Mouse (Mus musculus) neural tube, postnatal 0 days (tissue): ENCODE results near the gene C5ar1. TPM values are rescaled to one million over a fixed set of nuclear protein-coding genes. Genes with fewer than 3 reads are reported as not detected.

Experiments used
- polyA plus RNA-seq: library from polyadenylated mRNA; unstranded; fragments of >200 nt; fragmentation: Nextera tagmentation; extraction: Ambion mirVana; gene quantifications from 2 replicates; pipeline ENCODE4 v1.2.1, GENCODE M21; 2015

The C5ar1 gene
- polyA plus RNA-seq = 2.7 and 3.3 TPM in 2 replicates

DNA sequence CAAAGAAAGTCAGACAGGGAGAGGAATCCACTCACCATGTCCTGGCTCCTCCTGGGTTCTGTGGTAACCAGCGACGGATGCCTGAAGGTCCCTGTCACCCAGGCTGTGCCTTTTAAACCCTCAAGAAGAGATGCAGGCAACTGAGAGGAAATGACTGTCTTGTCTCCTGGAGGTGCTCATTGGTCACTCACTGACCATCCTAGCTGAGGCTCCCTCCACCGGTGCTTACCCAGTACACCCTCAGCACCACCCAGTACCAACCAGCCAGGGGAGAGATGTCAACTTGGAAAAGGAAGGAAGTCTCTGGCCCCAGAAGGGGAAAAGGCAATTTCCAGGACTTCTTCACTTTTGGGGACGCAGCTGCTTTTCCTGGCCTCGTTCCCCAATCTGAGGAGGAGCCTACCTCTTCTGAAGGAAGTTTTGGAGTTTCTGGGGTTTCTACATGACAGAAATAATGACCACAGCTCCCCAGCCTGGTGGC, at the start of gene C5ar1:
Gene C5ar1 (minus strand): TSS at position 431 of the 481 bp plus-strand sequence.

DNA sequence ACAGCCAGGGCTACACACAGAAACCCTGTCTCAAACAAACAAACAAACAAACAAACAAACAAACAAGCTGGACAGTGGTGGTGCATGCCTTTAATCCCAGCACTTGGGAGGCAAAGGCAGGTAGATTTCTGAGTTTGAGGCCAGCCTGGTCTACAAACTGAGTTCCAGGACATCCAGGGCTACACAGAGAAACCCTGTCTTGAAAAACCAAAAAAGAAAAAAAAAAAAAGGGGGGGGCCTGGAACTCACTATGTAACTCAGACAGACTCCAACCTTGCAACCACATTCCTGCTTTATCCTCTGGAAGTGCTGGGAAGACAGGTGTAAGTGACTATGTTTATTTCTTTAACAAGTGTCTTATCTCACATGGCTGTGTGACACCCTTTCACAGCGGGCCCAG, 48.8 kb upstream of the C5ar1 start, which contains the start of gene Bbc3:
Gene Bbc3 (plus strand): TSS at position 301 of the 400 bp plus-strand sequence.

DNA sequence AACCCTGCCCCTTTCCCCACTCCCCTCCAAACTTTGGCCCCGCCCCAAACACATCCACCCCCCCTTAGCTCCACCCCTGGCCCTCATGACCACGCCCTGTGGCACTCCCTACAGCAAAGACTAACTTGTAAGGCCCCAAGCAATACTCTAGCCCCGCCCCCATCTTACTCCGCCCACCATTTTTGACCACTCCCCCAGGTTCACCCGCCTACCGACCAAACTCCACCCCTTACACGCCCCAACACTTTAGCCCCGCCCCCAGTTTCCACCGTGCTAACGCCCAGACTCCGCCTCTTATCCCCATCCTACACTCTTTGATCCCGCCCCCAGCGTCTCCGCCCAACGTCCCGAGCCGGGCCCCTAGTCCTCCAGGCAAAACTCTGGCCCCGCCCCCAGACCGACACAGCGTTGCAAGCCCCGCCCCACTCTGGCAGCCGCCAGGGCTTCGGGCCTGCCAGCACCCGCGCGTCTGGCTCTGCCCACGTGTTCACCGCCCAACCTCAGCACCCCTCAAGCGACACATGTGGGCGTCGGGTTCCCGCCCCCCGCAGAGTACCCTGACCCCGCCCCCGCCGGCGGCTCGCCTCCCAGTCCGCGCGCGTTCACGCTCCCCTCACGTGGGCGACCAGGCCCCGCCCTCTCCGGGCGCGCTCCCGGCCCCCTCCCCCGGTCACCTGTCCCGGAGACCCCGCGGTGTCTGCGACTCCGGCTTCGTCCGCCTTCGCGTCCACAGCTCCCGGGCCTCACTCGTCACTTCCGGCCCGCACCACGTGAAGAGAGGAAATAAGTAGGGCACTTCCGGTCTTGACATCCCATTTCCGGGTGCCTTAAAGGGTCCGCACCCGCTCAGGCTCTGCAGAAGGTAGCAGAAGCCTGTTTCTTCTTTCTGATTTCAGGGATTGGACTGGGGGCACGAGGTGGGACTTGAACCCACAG, 27.0 kb upstream of the C5ar1 start, which contains the start of gene Ccdc9:
Gene Ccdc9 (minus strand): TSS at position 770 of the 936 bp plus-strand sequence.

DNA sequence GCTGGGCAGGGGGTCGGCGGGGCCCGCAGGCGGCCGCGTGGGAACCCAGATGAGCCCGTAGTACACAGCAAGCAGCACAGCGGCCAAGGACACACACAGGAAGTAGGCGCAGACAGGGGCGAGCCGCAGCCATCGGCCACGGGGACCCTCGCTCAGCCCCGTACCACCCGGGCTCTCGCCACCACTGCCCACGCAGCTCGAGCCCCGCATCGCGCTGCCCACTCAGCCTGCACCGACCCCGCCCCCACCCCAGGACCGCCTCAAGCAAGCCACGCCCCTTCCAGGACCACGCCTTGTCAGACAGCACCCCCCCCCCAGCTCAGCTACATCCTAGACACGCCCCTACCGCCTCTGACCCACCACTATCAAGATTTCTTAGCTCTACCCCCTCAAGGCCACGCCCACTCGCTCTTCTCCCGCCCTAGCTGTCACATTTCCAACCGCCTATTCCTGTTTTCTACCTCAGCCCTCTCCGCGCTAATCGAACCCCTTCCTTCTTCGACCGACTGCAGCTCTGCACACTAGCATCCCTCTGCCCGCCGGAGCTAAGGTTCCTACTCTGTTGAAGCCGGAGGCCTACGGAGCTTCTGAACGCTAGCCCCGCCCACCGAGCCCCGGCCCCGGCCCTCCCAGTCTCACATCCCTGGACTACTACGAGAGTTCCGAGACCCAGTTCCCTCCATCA, 13.9 kb upstream of the C5ar1 start, which contains the start of gene Inafm1:
Gene Inafm1 (minus strand): TSS at position 537 of the 685 bp plus-strand sequence.

DNA sequence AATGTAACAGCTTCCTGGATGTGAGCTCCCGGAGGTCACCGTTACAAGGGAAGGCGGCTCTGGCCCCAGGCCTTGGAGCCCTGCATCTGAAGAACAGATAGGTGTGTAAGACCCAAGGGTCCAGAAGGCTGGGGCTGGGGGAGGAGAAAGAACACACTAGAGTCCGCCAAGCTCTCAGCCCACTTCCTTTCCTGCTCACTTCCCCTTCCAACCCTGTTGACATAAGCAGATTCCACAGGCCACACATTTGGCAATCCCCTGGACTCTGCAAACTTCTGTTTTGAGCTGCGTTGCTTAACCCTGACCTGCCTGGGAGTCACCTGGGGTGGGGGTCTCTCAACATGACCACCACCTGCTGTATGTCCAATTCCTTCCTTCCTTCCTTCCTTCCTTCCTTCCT, 15.3 kb downstream of the C5ar1 start, which contains the start of gene C5ar2:
Gene C5ar2 (minus strand): TSS at position 88 of the 400 bp plus-strand sequence.

DNA sequence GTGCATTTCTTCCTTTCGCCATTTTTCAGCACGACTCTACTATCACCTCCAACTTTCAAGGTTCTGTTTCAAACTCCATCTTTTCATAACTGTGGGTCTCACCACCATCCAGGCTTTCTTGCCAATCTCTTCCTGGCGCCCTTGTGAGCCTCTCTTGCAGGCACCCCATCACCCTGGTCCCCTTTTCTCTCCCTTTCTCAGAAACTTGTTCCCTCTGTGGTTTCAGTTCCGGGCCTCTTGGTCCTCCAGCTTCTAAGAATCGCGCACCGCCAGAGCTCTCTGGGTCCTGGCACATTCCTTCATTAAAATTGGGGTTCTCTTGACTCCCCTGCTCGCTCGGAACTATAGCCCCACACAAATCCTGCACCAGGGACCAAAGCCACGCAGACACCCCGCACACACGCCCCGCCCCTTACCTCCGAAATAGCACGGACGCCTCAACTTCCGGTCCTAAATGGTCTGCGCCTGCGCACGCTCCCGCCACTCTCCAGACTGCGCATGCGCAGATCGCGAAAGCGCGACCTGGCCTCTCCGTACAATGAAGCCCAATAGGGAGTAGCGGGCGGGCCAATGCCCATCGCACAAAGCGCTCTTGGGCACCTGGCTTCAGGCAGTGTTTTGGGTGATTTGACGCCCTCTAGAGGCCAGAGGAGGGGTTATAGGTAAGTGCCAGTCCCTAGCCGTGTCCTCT, 37.6 kb downstream of the C5ar1 start, which contains the start of gene Dhx34:
Gene Dhx34 (minus strand): TSS at position 456 of the 691 bp plus-strand sequence.

Other genes with a start within 250 kb of the C5ar1 start
- 3.9 and 5.4 TPM in 2 replicates for gene Bicra, start 211.6 kb downstream of the C5ar1 start, polyA plus RNA-seq
- 0.24 and 0.32 TPM in 2 replicates for gene Zfp541, start 197.7 kb downstream of the C5ar1 start, polyA plus RNA-seq
- gene Napa, start 161.1 kb downstream of the C5ar1 start, polyA plus RNA-seq = 245 and 283 TPM in 2 replicates
- 33.5 and 36.5 TPM in 2 replicates for gene Kptn, start 139.6 kb downstream of the C5ar1 start, polyA plus RNA-seq
- gene Slc8a2, start 129.7 kb downstream of the C5ar1 start, polyA plus RNA-seq = 1.4 and 2.1 TPM in 2 replicates
- gene Meis3, start 84.5 kb downstream of the C5ar1 start, polyA plus RNA-seq = 70.0 and 89.8 TPM in 2 replicates
- 7.7 and 8.6 TPM in 2 replicates for gene Dhx34, start 37.5 kb downstream of the C5ar1 start, polyA plus RNA-seq
- gene C5ar2, start 15.4 kb downstream of the C5ar1 start, polyA plus RNA-seq = 0.25 and 0.30 TPM in 2 replicates
- 114 and 118 TPM in 2 replicates for gene Inafm1, start 14.1 kb upstream of the C5ar1 start, polyA plus RNA-seq
- gene Ccdc9, start 27.3 kb upstream of the C5ar1 start, polyA plus RNA-seq = 17.4 and 19.0 TPM in 2 replicates
- 41.3 and 45.2 TPM in 2 replicates for gene Bbc3, start 48.9 kb upstream of the C5ar1 start, polyA plus RNA-seq
- 183 and 194 TPM in 2 replicates for gene Sae1, start 128.3 kb upstream of the C5ar1 start, polyA plus RNA-seq
- 10.8 and 14.1 TPM in 2 replicates for gene Zc3h4, start 141.4 kb upstream of the C5ar1 start, polyA plus RNA-seq
- gene Tmem160, start 193.2 kb upstream of the C5ar1 start, polyA plus RNA-seq = 119 and 130 TPM in 2 replicates
- 6.7 and 7.6 TPM in 2 replicates for gene Npas1, start 218.2 kb upstream of the C5ar1 start, polyA plus RNA-seq